Comparison of ENCODE assay signal across 24 mouse cellular contexts in the genomic region with DNA sequence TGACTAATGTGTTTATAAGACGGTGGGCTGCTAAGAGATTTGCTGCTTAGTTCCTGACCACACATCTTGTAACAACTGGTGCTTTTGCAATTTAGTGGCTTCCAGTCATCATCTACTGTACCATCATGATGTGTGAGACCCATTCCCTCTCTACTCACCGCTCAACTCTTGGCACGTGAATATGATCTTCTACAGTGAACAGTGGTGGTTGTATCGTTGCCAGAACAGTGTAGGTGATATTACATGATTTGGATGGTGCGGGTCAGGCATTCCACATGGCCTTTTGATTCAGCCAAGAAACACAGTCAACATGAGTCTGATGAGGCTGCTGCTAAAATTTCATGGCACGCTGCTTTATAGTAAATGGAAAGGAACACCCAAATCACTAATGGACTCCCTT.
DNase-seq lines count a peak whose midpoint lies in the region; ATAC-seq and TF ChIP-seq lines count a peak whose summit lies in the region.
"Had no signal": no experiment of that assay in that cellular context is flagged by ENCODE, and none has a peak within 500 bp of the region (broad histone marks: within the 10 kb centered on the region; RNA-seq: fewer than 3 reads in every experiment).

No protein-coding gene starts in this region.

- peak overlapping the region; percentile 71 for H3K27ac ChIP-seq in heart, embryonic 13.5 days (replicated peaks)
- H3K27ac ChIP-seq in heart, adult 2 months = no peak overlapping the region
- peak overlapping the region; percentile 64 for H3K27ac ChIP-seq in heart, embryonic 16.5 days (ENCODE audit: low read length)
- H3K27ac ChIP-seq: forebrain, embryonic 10.5 days; forebrain, embryonic 13.5 days; hindbrain, embryonic 12.5 days; hindbrain, embryonic 15.5 days had no signal

- H3K36me3 ChIP-seq in heart, embryonic 13.5 days = no peaks in the 10 kb centered on the region
- H3K36me3 ChIP-seq in heart, adult 2 months (ENCODE audit: control insufficient read depth, insufficient read depth, low read length) = peaks cover 4% of the 10 kb centered on the region
- H3K36me3 ChIP-seq in heart, embryonic 16.5 days (ENCODE audit: control insufficient read depth, insufficient read depth) = no peaks in the 10 kb centered on the region
- H3K36me3 ChIP-seq: forebrain, embryonic 10.5 days; hindbrain, embryonic 12.5 days; hindbrain, embryonic 15.5 days had no signal

- no peaks in the 10 kb centered on the region for H3K79me2 ChIP-seq in heart, adult 2 months (replicated peaks; ENCODE audit: control insufficient read depth, insufficient read depth, low read length)

- H3K9ac ChIP-seq in heart, embryonic 13.5 days = no peak overlapping the region
- no peak overlapping the region for H3K9ac ChIP-seq in heart, adult 2 months (ENCODE audit: low read depth, low read length)
- H3K9ac ChIP-seq in heart, embryonic 16.5 days (ENCODE audit: low read length) = no peak overlapping the region
- H3K9ac ChIP-seq: forebrain, embryonic 13.5 days; hindbrain, embryonic 12.5 days; hindbrain, embryonic 15.5 days had no signal

- DNase-seq in heart, adult 11 months = peak; percentile 62
- DNase-seq in heart, adult 18-20 months = no peak
- DNase-seq in heart, adult 2 months = no peak
- no peak for DNase-seq in heart, postnatal 10 days
- DNase-seq in NIH3T3 (ENCODE audit: low read depth) = peak; percentile 39
- DNase-seq in ovary, postnatal 36 days (ENCODE audit: low spot score) = no peak
- DNase-seq: adrenal gland, adult 8-10 months; adrenal gland, postnatal 25 days; cerebellum, adult 11-12 months; cerebellum, adult 8-10 months; cerebellum, postnatal 36 days; gastrocnemius, postnatal 10 days; gastrocnemius, postnatal 36 days; kidney, adult 2 months had no signal

- H3K4me3 ChIP-seq in heart, embryonic 13.5 days = no peak overlapping the region
- H3K4me3 ChIP-seq in heart, adult 2 months = no peak overlapping the region
- no peak overlapping the region for H3K4me3 ChIP-seq in heart, embryonic 16.5 days (ENCODE audit: low read length)
- H3K4me3 ChIP-seq: forebrain, embryonic 10.5 days; forebrain, embryonic 13.5 days; hindbrain, embryonic 12.5 days; hindbrain, embryonic 15.5 days had no signal

- no peaks in the 10 kb centered on the region for H3K27me3 ChIP-seq in heart, embryonic 13.5 days (replicated peaks)
- H3K27me3 ChIP-seq in heart, adult 2 months (ENCODE audit: control insufficient read depth, insufficient read depth, low read length) = no peaks in the 10 kb centered on the region
- H3K27me3 ChIP-seq in heart, embryonic 16.5 days (ENCODE audit: control insufficient read depth, insufficient read depth, low read length) = no peaks in the 10 kb centered on the region
- H3K27me3 ChIP-seq: forebrain, embryonic 13.5 days; hindbrain, embryonic 12.5 days; hindbrain, embryonic 15.5 days had no signal

- H3K4me2 ChIP-seq in heart, embryonic 13.5 days = no peak overlapping the region
- no peak overlapping the region for H3K4me2 ChIP-seq in heart, embryonic 16.5 days (ENCODE audit: low read depth, low read length)
- H3K4me2 ChIP-seq: forebrain, embryonic 13.5 days; hindbrain, embryonic 12.5 days; hindbrain, embryonic 15.5 days had no signal

- H3K9me3 ChIP-seq in heart, embryonic 13.5 days = no peaks in the 10 kb centered on the region
- H3K9me3 ChIP-seq in heart, embryonic 16.5 days (replicated peaks; ENCODE audit: control insufficient read depth, low read length) = no peaks in the 10 kb centered on the region
- H3K9me3 ChIP-seq: forebrain, embryonic 10.5 days; forebrain, embryonic 13.5 days; hindbrain, embryonic 12.5 days; hindbrain, embryonic 15.5 days had no signal

- H3K4me1 ChIP-seq in heart, embryonic 13.5 days = peaks cover 69% of the 10 kb centered on the region
- H3K4me1 ChIP-seq in heart, adult 2 months (ENCODE audit: control insufficient read depth, insufficient read depth, low read length) = peaks cover 8% of the 10 kb centered on the region
- peaks cover 42% of the 10 kb centered on the region for H3K4me1 ChIP-seq in heart, embryonic 16.5 days (ENCODE audit: control insufficient read depth, insufficient read depth, low read length)
- H3K4me1 ChIP-seq: forebrain, embryonic 13.5 days had no signal

- no peak for TF ChIP-seq EP300 in heart, adult 2 months (IDR thresholded peaks at IDR 0.05; ENCODE audit: insufficient read depth, low read depth, low read length)

- no peak for TF ChIP-seq CTCF in heart, adult 2 months (IDR thresholded peaks at IDR 0.05)

- ATAC-seq in heart, embryonic 13.5 days (ENCODE audit: extremely low read depth, insufficient number of reproducible peaks, low FRiP score, low TSS enrichment) = no peak
- no peak for ATAC-seq in heart, embryonic 16.5 days (replicated peaks; ENCODE audit: extremely low read depth, insufficient read depth, low FRiP score)
- ATAC-seq: activated CD4-positive, CD25-positive, alpha-beta regulatory T cell, adult 4 months; CD4-positive, CD25-positive, alpha-beta regulatory T cell, adult 4 months; forebrain, embryonic 13.5 days; forebrain, embryonic 16.5 days; intestine, postnatal 0 days had no signal

- WGBS in heart, embryonic 13.5 days = 78% methylated on average over 6 of the region's 6 CpGs
- WGBS in heart, adult 2 months = 71% methylated on average over 6 of the region's 6 CpGs
- 66% methylated on average over 6 of the region's 6 CpGs for WGBS in heart, embryonic 16.5 days

- intact Hi-C loops in heart, adult 2 months (cut with DNase I) = no loop called here
- intact Hi-C loops in heart, postnatal 10 days (cut with DNase I) = no loop called here

- no peak for TF ChIP-seq POLR2A in heart, adult 2 months (IDR thresholded peaks at IDR 0.05; ENCODE audit: insufficient read depth, low read depth, low read length)

Comparison
In these comparisons a context has a peak if more than half of its experiments do, and no peak if none do; other contexts are left out.
1. DNase-seq: peak in heart, adult 11 months (single experiment) and NIH3T3 (single experiment); none in heart, adult 18-20 months (0 of 2), heart, adult 2 months (0 of 2), heart, postnatal 10 days (0 of 2) and ovary, postnatal 36 days (single experiment).